Mouse (Mus musculus): ENCODE measurements around the gene Adamtsl5.

Adamtsl5 gene

GRCm38 (mm10) chr10:80294311-80294710, 53.9 kb downstream of the Adamtsl5 start:
- no peak for DNase-seq (ENCODE audit: low spot score)

DNA sequence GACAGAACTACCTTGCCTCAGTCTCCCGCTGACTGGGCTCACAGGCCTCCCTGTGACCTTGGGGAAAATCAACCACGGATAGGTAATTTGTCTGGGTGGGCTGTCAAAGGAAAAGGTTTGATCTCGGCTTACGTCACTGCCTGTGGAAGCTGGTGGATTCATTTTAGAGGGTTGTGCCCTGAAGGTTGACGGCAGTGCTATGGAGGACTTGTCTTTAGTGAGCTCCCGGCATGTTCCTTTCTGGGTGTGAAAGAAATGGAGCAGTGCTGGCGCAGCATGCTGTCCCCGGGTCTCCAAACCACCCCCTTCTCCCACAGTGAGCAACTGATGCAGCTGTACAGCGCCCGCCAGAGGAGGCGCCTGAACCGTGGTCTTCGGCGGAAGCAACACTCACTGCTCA, 54.9 kb downstream of the Adamtsl5 start:
- DNase-seq (ENCODE audit: low spot score) = no peak

DNA sequence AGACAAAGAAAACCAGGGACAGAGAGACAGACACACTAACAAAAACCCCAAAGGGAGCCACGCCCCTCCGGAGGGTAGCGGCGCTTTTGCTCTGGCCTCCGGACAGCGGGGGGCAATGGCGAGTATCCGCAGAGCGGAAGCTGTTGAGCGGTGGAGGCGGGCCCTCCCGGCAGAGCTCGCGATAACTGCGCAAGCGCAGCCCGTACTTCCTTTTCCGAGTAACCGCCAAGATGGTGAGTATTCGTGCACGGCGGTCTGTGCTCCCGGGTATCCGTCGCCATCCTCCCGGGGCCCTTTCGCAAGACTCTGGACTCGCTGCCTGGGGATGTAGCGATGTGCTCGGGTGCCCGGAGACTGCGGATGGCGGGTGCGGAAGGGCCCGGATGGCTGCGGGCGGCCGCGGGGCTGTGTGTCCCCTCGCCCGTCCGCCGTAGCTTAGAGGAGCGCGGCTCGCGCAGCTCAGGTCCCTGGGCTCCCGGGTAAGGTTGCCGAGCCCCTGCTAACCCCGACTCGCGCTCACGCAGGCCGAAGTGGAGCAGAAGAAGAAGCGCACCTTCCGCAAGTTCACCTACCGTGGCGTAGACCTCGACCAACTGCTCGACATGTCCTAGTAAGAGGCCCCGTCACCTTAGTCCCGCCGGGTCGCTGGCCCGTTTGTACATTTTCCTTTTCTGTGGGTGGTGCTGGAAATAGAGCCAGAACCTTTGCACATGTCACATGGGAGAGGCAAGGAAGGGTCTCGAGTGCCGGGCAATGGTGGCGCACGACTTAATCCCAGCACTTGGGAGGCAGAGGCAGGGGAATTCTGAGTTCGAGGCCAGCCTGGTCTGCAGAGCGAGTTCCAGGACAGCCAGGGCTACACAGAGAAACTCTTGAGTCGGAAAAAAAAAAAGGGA, 55.7 kb downstream of the Adamtsl5 start, which contains the start of gene Rps15:
TSS of gene Rps15 (plus strand) at position 203 of the 896 bp plus-strand sequence.
- peak; percentile 94 for DNase-seq (ENCODE audit: low spot score)

Measured in testis, postnatal 14 days (tissue).